ENCODE assay signal across 14 mouse cellular contexts in the genomic region with DNA sequence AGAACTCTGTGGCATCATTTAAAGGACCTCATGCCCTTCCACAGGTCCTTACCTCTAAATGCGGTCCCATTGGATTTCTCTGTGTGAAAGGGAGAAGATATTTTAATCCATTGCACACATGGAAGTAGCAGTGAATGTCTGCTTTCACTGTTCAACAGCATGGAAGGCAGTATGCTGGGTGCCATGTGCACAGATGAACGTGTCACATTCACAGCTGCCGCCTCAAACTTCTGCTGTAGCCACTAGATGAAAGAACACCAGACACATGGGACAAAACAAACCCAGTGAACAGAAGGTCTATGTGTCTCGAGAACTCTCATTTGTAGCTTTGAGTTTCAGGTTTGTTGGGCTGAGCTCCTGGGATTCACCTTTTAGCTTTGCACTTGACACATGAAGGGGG.
DNase-seq lines count a peak whose midpoint lies in the region; TF ChIP-seq lines count a peak whose summit lies in the region.
"Had no signal": no experiment of that assay in that cellular context is flagged by ENCODE, and none has a peak within 500 bp of the region (broad histone marks: within the 10 kb centered on the region; RNA-seq: fewer than 3 reads in every experiment).

No protein-coding gene starts in this region.

- no peak for TF ChIP-seq CTCF in brain, embryonic 14.5 days (IDR thresholded peaks at IDR 0.05; ENCODE audit: borderline replicate concordance, extremely low read depth, insufficient read depth, insufficient read length)

- no peak for TF ChIP-seq POLR2A in brain, embryonic 14.5 days (IDR thresholded peaks at IDR 0.05; ENCODE audit: borderline replicate concordance, extremely low read depth, insufficient read depth, insufficient read length, poor library complexity, severe bottlenecking)

- DNase-seq in layer of hippocampus, adult 11-12 months (ENCODE audit: low spot score) = peak; percentile 49
- no peak for DNase-seq in layer of hippocampus, adult 9-10 months (ENCODE audit: low spot score)
- peak; percentile 26 for DNase-seq in brain, embryonic 14.5 days (ENCODE audit: low read depth)
- peak; percentile 38 for DNase-seq in layer of hippocampus, adult 9-11 months
- peak; percentile 15 for DNase-seq in telencephalon, adult 2 months (ENCODE audit: low read depth, low spot score)
- DNase-seq in ovary, postnatal 10 days (ENCODE audit: low spot score) = no peak
- no peak for DNase-seq in left cerebral cortex, adult 11 months (ENCODE audit: low spot score)
- DNase-seq: adrenal gland, postnatal 25 days; cerebellum, adult 11 months; cerebellum, adult 8-10 months; cerebellum, postnatal 25 days; gastrocnemius, postnatal 14 days; heart, adult 2 months; heart, postnatal 14 days had no signal

Comparison
In these comparisons a context has a peak if more than half of its experiments do, and no peak if none do; other contexts are left out.
1. DNase-seq: peak in layer of hippocampus, adult 11-12 months (single experiment), brain, embryonic 14.5 days (single experiment), layer of hippocampus, adult 9-11 months (single experiment) and telencephalon, adult 2 months (single experiment); none in layer of hippocampus, adult 9-10 months (single experiment), ovary, postnatal 10 days (single experiment) and left cerebral cortex, adult 11 months (single experiment).